Mouse (Mus musculus): ENCODE data around the gene Heyl. TPM values are rescaled to one million over a fixed set of nuclear protein-coding genes. Genes with fewer than 3 reads are reported as not detected.
A peak's percentile ranks its signal among the peaks of the same experiment; 100 is the strongest.

Gene Heyl
- total and polyA plus RNA-seq, 3 experiments = not detected

DNA sequence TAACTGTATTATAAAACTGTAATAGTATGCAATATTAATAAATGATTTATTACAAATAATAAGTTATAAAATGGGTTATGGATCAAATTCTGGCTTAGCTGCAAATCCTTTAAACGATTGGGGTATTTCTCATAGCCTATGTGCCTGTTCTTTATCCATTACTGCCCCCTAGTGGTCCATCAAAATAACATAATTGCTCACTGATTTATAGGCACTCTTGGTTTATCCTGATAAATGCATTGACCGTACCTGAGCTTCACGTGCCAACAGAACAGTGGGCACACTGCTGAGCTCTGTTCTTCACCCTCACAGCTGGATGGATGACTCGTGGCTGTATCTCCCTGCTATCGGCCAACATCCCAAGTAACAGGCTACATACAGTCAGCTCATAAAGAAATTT is 21.3 kb downstream of the Heyl start:
- Histone ChIP-seq H3K9ac (ENCODE audit: control insufficient read depth, low read depth, low read length, poor library complexity, severe bottlenecking) (no peak overlapping the region), H3K4me3 (ENCODE audit: control insufficient read depth in 1 of 2, insufficient read depth in 1 of 2, low read depth in 2 of 2, low read length in 2 of 2) (no peak overlapping the region), H3K79me2 (ENCODE audit: control insufficient read depth, insufficient read depth, low read length, poor library complexity) (no peaks in the 10 kb centered on the region), H3K9me3 (replicated peaks; ENCODE audit: insufficient read depth, low read length) (no peaks in the 10 kb centered on the region), H3K27ac (ENCODE audit: control insufficient read depth, low read depth, low read length) (no peak overlapping the region), H3K4me1 (ENCODE audit: control insufficient read depth in 1 of 2, insufficient read depth in 2 of 2, low read length in 2 of 2) (no peaks in the 10 kb centered on the region), H3K27me3 (ENCODE audit: control insufficient read depth in 1 of 2, insufficient read depth in 2 of 2, low read length in 2 of 2) (peaks cover 8 to 15% of the 10 kb centered on the region in 2 experiments), H3K36me3 (ENCODE audit: control insufficient read depth in 1 of 2, insufficient read depth in 2 of 2, low read length in 2 of 2) (no peaks in the 10 kb centered on the region)
- TF ChIP-seq E2F4 (IDR thresholded peaks at IDR 0.05; ENCODE audit: borderline replicate concordance, low read depth, low read length) = no peak
- TF ChIP-seq MEF2A (IDR thresholded peaks at IDR 0.05; ENCODE audit: extremely low read depth, insufficient replicate concordance, low read depth, low read length, poor library complexity, severe bottlenecking) = no peak
- TF ChIP-seq BHLHE40 (IDR thresholded peaks at IDR 0.05; ENCODE audit: borderline replicate concordance, low read depth, low read length) = peak; percentile 71; the same call in 1 of the 2 replicates
- 0 out of 2 replicates have a peak, but pooled peaks have one; percentile 7 for TF ChIP-seq GATA1 (IDR thresholded peaks at IDR 0.05; ENCODE audit: low read depth, low read length)
- no peak for TF ChIP-seq MYB (IDR thresholded peaks at IDR 0.05; ENCODE audit: low read depth, low read length)
- TF ChIP-seq TCF12 (IDR thresholded peaks at IDR 0.05; ENCODE audit: low read depth, low read length) = no peak
- no peak for TF ChIP-seq ZMIZ1 (IDR thresholded peaks at IDR 0.05; ENCODE audit: low read depth, low read length)
- no peak for TF ChIP-seq ZKSCAN1 (IDR thresholded peaks at IDR 0.05; ENCODE audit: low read depth, low read length)
- peak in 2 of 3 experiments; percentile 59 to 84; a peak in 3 of 6 replicates for TF ChIP-seq CTCF (IDR thresholded peaks at IDR 0.05 in 2 of 3, conservative IDR thresholded peaks at IDR 0.05 in 1 of 3; ENCODE audit: control insufficient read depth in 1 of 3, insufficient read depth in 1 of 3, low read depth in 2 of 3, low read length in 3 of 3, poor library complexity in 1 of 3, severe bottlenecking in 1 of 3)
- TF ChIP-seq EP300 (IDR thresholded peaks at IDR 0.05; ENCODE audit: low read depth in 1 of 2, low read length in 2 of 2) = no peak
- no peak for TF ChIP-seq UBTF (IDR thresholded peaks at IDR 0.05; ENCODE audit: borderline replicate concordance, insufficient read depth, low read depth, low read length)
- TF ChIP-seq SMC3 (IDR thresholded peaks at IDR 0.05; ENCODE audit: low read depth, low read length) = peak; percentile 76
- peak; percentile 68 for TF ChIP-seq ZC3H11A (IDR thresholded peaks at IDR 0.05; ENCODE audit: low read depth, low read length)
- TF ChIP-seq JUND (IDR thresholded peaks at IDR 0.05; ENCODE audit: low read depth, low read length) = 0 out of 2 replicates have a peak, but pooled peaks have one; percentile 39
- no peak for TF ChIP-seq MAX (IDR thresholded peaks at IDR 0.05; ENCODE audit: low read length)
- no peak for TF ChIP-seq MAFK (IDR thresholded peaks at IDR 0.05; ENCODE audit: borderline replicate concordance, low read depth, low read length)
- no peak for TF ChIP-seq POLR2AphosphoS2 (IDR thresholded peaks at IDR 0.05; ENCODE audit: low read length)
- peak; percentile 89 for TF ChIP-seq RAD21 (IDR thresholded peaks at IDR 0.05; ENCODE audit: low read depth, low read length)
- TF ChIP-seq TBP (IDR thresholded peaks at IDR 0.05; ENCODE audit: low read depth, low read length) = 0 out of 2 replicates have a peak, but pooled peaks have one; percentile 37
- peak; percentile 74 for DNase-seq (ENCODE audit: low read depth, low spot score)

- Histone ChIP-seq H3K36me3 (ENCODE audit: control insufficient read depth in 1 of 2, insufficient read depth in 2 of 2, low read length in 2 of 2) (no peaks in the 10 kb centered on the region), H3K27me3 (ENCODE audit: control insufficient read depth in 1 of 2, insufficient read depth in 2 of 2, low read length in 2 of 2) (peaks cover 18 to 23% of the 10 kb centered on the region in 2 experiments), H3K79me2 (ENCODE audit: control insufficient read depth, insufficient read depth, low read length, poor library complexity) (no peaks in the 10 kb centered on the region), H3K9ac (ENCODE audit: control insufficient read depth, low read depth, low read length, poor library complexity, severe bottlenecking) (no peak overlapping the region), H3K27ac (ENCODE audit: control insufficient read depth, low read depth, low read length) (no peak overlapping the region), H3K4me3 (ENCODE audit: control insufficient read depth in 1 of 2, insufficient read depth in 1 of 2, low read depth in 2 of 2, low read length in 2 of 2) (no peak overlapping the region), H3K9me3 (replicated peaks; ENCODE audit: insufficient read depth, low read length) (no peaks in the 10 kb centered on the region), H3K4me1 (ENCODE audit: control insufficient read depth in 1 of 2, insufficient read depth in 2 of 2, low read length in 2 of 2) (no peaks in the 10 kb centered on the region; a peak in 1 of 4 replicates)
- TF ChIP-seq SIN3A (IDR thresholded peaks at IDR 0.05; ENCODE audit: low read length) = no peak
- TF ChIP-seq TBP (IDR thresholded peaks at IDR 0.05; ENCODE audit: low read depth, low read length) = no peak
- TF ChIP-seq CHD1 (IDR thresholded peaks at IDR 0.05; ENCODE audit: low read depth, low read length) = no peak
- no peak for TF ChIP-seq MYB (IDR thresholded peaks at IDR 0.05; ENCODE audit: low read depth, low read length)
- TF ChIP-seq NELFE (IDR thresholded peaks at IDR 0.05; ENCODE audit: low read depth, low read length) = no peak
- peak; percentile 40; the same call in 1 of the 2 replicates for TF ChIP-seq MXI1 (IDR thresholded peaks at IDR 0.05; ENCODE audit: low read depth, low read length)
- no peak for TF ChIP-seq USF1 (IDR thresholded peaks at IDR 0.05; ENCODE audit: low read depth, low read length)
- no peak for TF ChIP-seq CTCF (IDR thresholded peaks at IDR 0.05 in 2 of 3, conservative IDR thresholded peaks at IDR 0.05 in 1 of 3; ENCODE audit: control insufficient read depth in 1 of 3, insufficient read depth in 1 of 3, low read depth in 2 of 3, low read length in 3 of 3, poor library complexity in 1 of 3, severe bottlenecking in 1 of 3)
- no peak for TF ChIP-seq EP300 (IDR thresholded peaks at IDR 0.05; ENCODE audit: low read depth in 1 of 2, low read length in 2 of 2)
- no peak for TF ChIP-seq POLR2AphosphoS2 (IDR thresholded peaks at IDR 0.05; ENCODE audit: low read length)
- TF ChIP-seq ETS1 (IDR thresholded peaks at IDR 0.05; ENCODE audit: low read depth, low read length) = peak; percentile 61; the same call in 1 of the 2 replicates
- TF ChIP-seq MEF2A (IDR thresholded peaks at IDR 0.05; ENCODE audit: extremely low read depth, insufficient replicate concordance, low read depth, low read length, poor library complexity, severe bottlenecking) = no peak
- no peak for TF ChIP-seq MAFK (IDR thresholded peaks at IDR 0.05; ENCODE audit: borderline replicate concordance, low read depth, low read length)
- TF ChIP-seq CHD2 (IDR thresholded peaks at IDR 0.05; ENCODE audit: low read length) = no peak
- DNase-seq (ENCODE audit: low read depth, low spot score) = no peak
Observed at GRCm38 (mm10) chr4:123260071-123260746, 26.9 kb downstream of the Heyl start.

Data from MEL (cell line).